Mouse (Mus musculus) olfactory bulb, adult 2 months (tissue): ENCODE data around the gene Pelp1. TPM values are rescaled to one million over a fixed set of nuclear protein-coding genes. Genes with fewer than 3 reads are reported as not detected.
"Not testable (repeated sequence)": the region's sequence is repeated elsewhere in the genome, so short reads cannot be mapped to it uniquely, and the experiment has no call there.

Experiments
- H3K27ac ChIP-seq: fragments of 200-500 bp; 2 replicates; pipeline ENCODE4 v1.5.1; 2012; ENCODE audit warnings: low read depth, low read length; ENCODE audit not compliant: insufficient read depth
- H3K4me1 ChIP-seq: fragments of 200-500 bp; 2 replicates; pipeline ENCODE4 v1.6.1; 2012; ENCODE audit warnings: low read length; ENCODE audit not compliant: control insufficient read depth, insufficient read depth
- H3K4me3 ChIP-seq: fragments of 200-500 bp; 2 replicates; pipeline ENCODE4 v1.5.1; 2012; ENCODE audit warnings: mild to moderate bottlenecking, low read depth, low read length, moderate library complexity; ENCODE audit not compliant: insufficient read depth
- CTCF ChIP-seq: fragments of 200-500 bp; IDR thresholded peaks from 2 replicates; pipeline ENCODE4 v1.5.1; 2012; ENCODE audit warnings: low read depth, mild to moderate bottlenecking, low read length, moderate library complexity; ENCODE audit not compliant: insufficient read depth
- POLR2A ChIP-seq: fragments of 200-500 bp; IDR thresholded peaks from 2 replicates; pipeline ENCODE4 v1.6.1; 2012; ENCODE audit warnings: mild to moderate bottlenecking, low read depth, low read length, moderate library complexity; ENCODE audit not compliant: insufficient read depth
- WGBS: fragments of 180-500 bp; shearing (Covaris S2); methylation state at CpG from one replicate; pipeline ENCODE4 v1.1.7; 2018; 5-methylcytosine and 5-hydroxymethylcytosine counted together
- polyA plus RNA-seq: library from polyadenylated mRNA; stranded (reverse); fragments of >200 nt; gene quantifications from 2 replicates; pipeline ENCODE4 v1.2.4, GENCODE M21; 2012; ENCODE audit warnings: low replicate concordance; ENCODE audit not compliant: missing spikeins, insufficient read depth, insufficient read length

Pelp1 gene
- polyA plus RNA-seq, 1 experiment: not detected

DNA sequence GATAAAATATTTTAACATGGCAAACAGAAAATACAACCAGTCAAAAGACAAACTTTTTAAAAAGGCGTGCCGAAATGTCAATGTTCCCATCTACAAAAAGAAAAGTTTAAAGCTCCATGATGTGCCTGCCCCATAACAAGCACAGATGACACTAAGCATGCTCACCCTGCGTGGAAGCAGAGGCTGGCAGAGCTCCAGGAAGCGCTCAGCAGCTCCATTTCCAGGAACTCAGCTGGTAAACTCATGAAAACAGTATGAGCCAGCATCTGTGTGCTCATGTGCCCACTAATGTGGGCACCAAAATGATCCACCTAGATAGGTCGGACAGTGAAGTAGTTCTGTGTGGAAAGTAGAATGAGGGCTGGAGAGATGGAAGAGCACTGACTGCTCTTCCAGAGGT, 20.4 kb downstream of the Pelp1 start:
- Histone ChIP-seq H3K4me1 (no peaks in the 10 kb centered on the region), H3K27ac (no peak overlapping the region), H3K4me3 (no peak overlapping the region)
- WGBS: 71% methylated on average over 5 of the region's 5 CpGs
- TF ChIP-seq POLR2A: no peak
- TF ChIP-seq CTCF: no peak

DNA sequence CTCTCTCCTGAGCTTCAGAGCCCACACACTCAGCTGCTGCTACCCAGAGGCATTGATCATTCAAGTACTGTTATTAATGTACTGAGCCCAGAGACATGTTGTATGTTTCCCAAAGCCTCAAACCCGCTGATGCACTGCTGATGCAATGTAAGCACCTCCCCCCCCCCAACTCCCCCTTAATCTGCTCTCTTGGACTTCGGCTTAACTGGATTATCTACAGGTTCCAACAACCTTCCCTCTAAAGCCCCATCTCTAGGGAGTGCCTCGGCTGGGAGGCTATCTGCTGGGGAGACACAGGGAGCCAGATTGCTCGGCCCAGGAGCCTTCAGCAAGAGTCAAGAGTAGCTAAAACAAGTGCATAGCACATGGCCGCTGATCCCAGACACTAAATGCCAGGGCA, 22.4 kb downstream of the Pelp1 start:
- Histone ChIP-seq H3K4me1 (no peaks in the 10 kb centered on the region), H3K4me3 (no peak overlapping the region), H3K27ac (no peak overlapping the region)
- WGBS: 82% methylated on average over 5 of the region's 5 CpGs
- TF ChIP-seq CTCF (no peak), POLR2A (no peak)

DNA sequence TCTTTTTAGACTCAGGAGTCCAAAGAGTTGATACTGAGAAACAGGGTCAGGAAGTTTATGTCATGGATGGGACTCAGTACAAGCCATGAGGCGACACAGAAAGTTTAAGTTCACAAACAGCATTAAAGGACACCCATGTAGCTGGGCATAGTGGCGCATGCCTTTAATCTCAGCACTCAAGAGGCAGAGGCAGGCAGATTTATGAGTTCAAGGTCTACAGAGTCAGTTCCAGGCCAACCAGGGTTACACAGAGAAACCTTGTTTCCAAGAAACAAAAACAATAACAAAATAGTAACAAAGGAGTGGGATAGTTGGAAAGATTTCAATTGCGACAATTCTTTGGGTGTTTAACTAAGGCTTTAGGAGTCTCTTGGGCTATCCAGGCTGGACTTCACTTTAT, 25.7 kb downstream of the Pelp1 start:
- TF ChIP-seq POLR2A: no peak
- TF ChIP-seq CTCF: no peak
- Histone ChIP-seq H3K4me3 (no peak overlapping the region), H3K4me1 (no peaks in the 10 kb centered on the region), H3K27ac (no peak overlapping the region)
- WGBS: 87% methylated on average over 3 of the region's 3 CpGs

DNA sequence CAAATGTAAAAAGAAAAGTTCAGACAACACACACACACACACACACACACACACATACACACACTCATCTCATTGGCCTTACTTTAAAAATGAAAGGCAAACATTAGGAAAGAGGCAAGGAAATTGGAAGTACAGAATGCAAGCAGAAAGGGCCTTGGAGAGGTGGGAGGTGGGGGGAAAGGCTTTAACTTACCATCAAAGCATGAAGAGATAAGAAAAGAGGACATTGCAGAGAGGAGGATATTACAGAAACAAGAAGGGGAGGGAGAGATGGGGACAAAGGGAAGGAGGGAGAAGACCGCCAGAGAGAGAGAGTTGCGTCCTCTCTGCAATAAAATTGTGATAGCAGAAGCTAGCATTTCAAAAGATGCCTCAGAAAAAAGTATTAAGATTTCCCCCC, 28.5 kb downstream of the Pelp1 start:
- Histone ChIP-seq H3K4me3 (no peak overlapping the region), H3K27ac (no peak overlapping the region), H3K4me1 (no peaks in the 10 kb centered on the region)
- no peak for TF ChIP-seq POLR2A
- no peak for TF ChIP-seq CTCF
- WGBS: 82% methylated on average over 2 of the region's 2 CpGs

DNA sequence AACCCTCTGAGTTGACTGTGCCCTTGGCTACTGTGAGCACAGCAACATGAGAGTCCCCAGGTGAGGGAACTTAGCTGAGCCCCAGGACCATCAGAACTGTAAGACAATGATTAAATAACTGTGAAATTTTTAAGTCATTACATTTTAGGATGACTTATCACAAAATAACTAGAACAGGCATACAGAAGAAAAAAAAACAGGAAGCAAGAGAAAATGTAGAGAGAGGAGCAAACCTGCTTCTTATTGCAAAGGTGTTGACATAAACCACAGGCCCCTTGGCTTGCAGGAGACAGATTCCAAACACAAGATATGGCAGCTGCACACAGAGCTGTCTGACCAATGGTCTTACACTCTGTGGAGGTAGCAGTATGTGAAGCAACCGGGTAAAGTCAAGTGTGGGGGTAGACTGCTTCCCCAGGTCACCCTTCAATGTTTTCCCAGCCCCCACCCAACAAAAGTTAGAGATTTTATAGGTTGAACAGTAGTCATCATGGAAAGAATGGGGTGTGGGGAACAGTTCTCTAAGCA, 29.3 kb downstream of the Pelp1 start:
- WGBS: 76% methylated on average over 1 of the region's 1 CpGs
- H3K4me3 ChIP-seq: no peak overlapping the region
- TF ChIP-seq POLR2A (no peak), CTCF (no peak)
- no peak overlapping the region for H3K27ac ChIP-seq
- no peaks in the 10 kb centered on the region for H3K4me1 ChIP-seq

DNA sequence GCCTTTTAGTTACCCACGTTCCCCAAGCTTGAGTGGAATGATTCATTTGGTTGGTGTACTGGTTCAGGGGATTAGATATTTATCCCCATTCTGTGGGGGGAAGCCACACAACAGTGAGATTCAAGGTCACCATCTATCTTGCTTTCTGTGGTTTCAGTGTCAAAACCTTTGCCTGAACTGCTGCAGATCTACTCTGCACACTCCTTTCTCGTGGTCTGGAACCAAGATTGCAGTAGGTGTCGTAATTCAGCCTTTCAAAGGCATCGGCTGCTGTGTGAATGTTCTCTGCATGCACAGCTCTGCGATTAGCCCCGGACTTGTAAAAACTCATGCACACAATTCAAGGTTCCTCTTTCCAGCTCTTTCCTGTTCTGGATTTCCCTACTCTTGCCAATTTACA, 33.8 kb downstream of the Pelp1 start:
- TF ChIP-seq CTCF (no peak), POLR2A (no peak)
- Histone ChIP-seq H3K27ac (no peak overlapping the region), H3K4me3 (no peak overlapping the region), H3K4me1 (no peaks in the 10 kb centered on the region)
- 80% methylated on average over 6 of the region's 6 CpGs for WGBS

DNA sequence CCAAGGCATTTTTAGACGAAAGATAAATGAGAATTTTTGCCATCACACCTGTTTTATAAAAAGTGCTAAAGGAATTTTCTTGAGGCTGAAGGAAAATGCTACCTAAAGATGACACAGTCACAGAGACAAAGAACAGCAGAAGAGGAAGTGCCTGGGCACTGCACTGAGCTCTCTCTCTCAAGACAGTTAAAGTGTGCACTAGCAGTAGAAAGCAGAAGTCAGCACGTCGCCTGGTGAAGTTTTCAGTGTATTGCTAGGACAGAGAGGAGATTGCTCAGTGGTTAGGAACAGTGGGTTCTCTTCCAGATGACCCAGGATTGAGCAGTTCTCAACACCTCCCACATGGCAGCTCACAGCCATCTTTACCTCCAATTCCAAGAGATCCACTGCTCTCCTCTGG, 35.5 kb downstream of the Pelp1 start:
- TF ChIP-seq CTCF (no peak), POLR2A (no peak)
- H3K4me1 ChIP-seq: no peaks in the 10 kb centered on the region
- H3K27ac ChIP-seq: no peak overlapping the region
- WGBS: 73% methylated on average over 3 of the region's 3 CpGs
- no peak overlapping the region for H3K4me3 ChIP-seq

DNA sequence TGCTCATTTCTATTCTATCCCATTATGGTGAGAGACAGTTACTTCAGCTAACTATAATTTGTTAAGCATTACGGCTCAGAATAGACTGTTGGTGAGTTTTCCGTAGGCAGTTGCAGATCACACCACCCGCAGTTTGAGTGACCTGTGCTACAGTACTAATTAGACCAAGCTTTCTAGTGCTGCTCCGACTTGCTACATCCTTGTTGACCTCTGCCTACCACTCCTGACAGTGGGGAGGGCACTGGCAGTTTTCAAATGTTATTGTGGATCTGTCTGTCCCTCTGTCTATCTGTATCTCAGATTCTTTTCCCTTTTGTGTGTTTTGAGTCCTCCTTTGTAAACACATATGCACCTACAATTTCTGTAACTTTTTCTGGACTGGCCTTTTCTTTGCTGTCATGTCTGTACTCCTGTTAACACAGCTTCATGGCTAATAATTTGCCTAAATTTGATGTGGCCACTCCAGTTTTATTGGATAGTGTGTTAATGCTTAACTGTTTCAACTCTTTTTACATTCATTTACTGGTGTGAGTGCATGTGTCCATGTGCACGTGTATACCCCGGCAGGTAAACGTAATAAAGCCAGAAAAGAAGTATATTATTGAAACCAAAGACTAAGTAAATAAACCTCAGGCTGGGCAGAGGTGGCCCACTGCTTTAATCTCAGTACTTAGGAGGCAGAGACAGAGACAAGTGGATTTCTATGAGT, 36.8 kb downstream of the Pelp1 start:
- Histone ChIP-seq H3K27ac (no peak overlapping the region), H3K4me3 (no peak overlapping the region), H3K4me1 (no peaks in the 10 kb centered on the region)
- WGBS: 80% methylated on average over 7 of the region's 7 CpGs
- TF ChIP-seq CTCF (no peak), POLR2A (no peak)

DNA sequence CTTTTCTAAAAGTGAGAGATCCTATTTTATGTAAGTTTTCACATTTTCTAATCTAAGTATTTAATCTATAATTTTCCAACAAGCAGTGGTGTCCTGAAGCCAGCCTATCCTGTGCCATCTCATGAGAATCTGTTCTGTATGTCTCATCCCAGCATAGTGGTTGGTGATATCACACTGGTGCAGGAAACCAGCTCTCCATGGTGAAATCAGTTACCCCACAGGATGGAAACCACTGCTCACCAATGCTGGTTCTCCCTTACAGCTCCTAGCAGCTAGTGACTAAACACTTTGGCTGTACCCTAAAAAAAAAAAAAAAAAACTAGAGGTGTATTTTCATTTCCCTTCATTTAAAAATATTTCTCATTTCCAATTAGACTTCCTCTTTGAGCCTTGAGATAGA, 37.4 kb downstream of the Pelp1 start:
- Histone ChIP-seq H3K4me3 (no peak overlapping the region), H3K27ac (no peak overlapping the region), H3K4me1 (no peaks in the 10 kb centered on the region)
- TF ChIP-seq POLR2A: no peak
- TF ChIP-seq CTCF: no peak

DNA sequence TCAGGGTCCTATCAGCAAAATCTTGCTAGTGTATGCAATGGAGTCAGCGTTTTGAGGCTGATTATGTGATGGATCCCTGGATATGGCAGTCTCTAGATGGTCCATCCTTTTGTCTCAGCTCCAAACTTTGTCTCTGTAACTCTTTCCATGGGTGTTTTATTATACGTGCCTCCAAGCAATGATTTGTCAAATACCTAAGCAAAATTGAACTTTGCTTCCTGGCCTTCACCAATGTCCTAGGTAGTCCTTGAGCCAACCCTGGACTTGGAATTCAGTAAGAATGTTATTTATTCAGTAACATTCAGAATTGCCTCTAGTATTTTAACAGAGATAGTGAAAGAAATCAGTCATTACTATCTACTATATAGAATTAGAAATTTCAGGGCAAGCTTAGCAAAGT, 41.2 kb downstream of the Pelp1 start:
- H3K27ac ChIP-seq, H3K4me1 ChIP-seq: not testable (repeated sequence)
- WGBS: 73% methylated on average over 2 of the region's 2 CpGs

DNA sequence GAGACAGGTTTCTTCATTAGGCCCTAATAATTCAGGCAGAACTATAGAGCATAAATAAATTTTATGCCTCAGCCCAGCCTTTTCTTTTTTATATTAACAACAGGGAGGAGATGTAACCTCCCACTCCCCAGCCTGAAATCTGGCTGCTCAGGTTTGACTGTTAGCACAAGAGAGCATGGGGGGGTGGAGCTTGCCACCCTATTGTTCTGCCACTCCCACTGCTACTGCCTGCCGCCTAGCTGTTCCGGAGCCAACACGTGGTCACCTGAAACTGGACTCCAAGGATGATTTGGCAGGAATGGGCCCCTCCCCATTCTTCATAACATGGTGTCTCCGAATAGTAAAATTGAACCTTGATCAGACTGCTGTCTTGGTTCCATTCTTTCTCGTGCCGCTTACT, 42.1 kb downstream of the Pelp1 start:
- not testable (repeated sequence) for H3K27ac ChIP-seq
- WGBS: 84% methylated on average over 6 of the region's 6 CpGs

More for the DNA sequence above, 41.2 kb downstream of the Pelp1 start:
- not testable (repeated sequence) for H3K4me3 ChIP-seq

More for the DNA sequence above, 42.1 kb downstream of the Pelp1 start:
- not testable (repeated sequence) for H3K4me3 ChIP-seq, H3K4me1 ChIP-seq
